Mouse (Mus musculus) midbrain, embryonic 16.5 days (tissue): ENCODE results near the gene Dnajb5. TPM values are rescaled to one million over a fixed set of nuclear protein-coding genes. Genes with fewer than 3 reads are reported as not detected.
"Not testable (repeated sequence)": the region's sequence is repeated elsewhere in the genome, so short reads cannot be mapped to it uniquely, and the experiment has no call there.

ENCODE experiments used
- ATAC-seq: fragments of 200-750 bp; cut with Nextera tagmentation; 2 replicates; pipeline ENCODE4 v1.8.0; 2017; ENCODE audit warnings: moderate TSS enrichment
- H3K27ac ChIP-seq: fragments of 300-500 bp; sonication (generic); 2 replicates; pipeline ENCODE4 v1.5.1; 2014; ENCODE audit warnings: mild to moderate bottlenecking, low read length, mixed read lengths
- H3K27me3 ChIP-seq: fragments of 300-500 bp; sonication (generic); 2 replicates; pipeline ENCODE4 v1.6.1; 2014; ENCODE audit warnings: low read depth, low read length, mixed read lengths; ENCODE audit not compliant: control insufficient read depth, insufficient read depth
- H3K36me3 ChIP-seq: fragments of 300-500 bp; sonication (generic); 2 replicates; pipeline ENCODE4 v1.6.1; 2014; ENCODE audit warnings: mild to moderate bottlenecking, low read length, moderate library complexity, mixed read lengths; ENCODE audit not compliant: control insufficient read depth, insufficient read depth
- H3K4me1 ChIP-seq: fragments of 300-500 bp; sonication (generic); 2 replicates; pipeline ENCODE4 v1.6.1; 2014; ENCODE audit warnings: mild to moderate bottlenecking, low read length, mixed read lengths; ENCODE audit not compliant: control insufficient read depth, insufficient read depth
- H3K4me2 ChIP-seq: fragments of 300-500 bp; sonication (generic); 2 replicates; pipeline ENCODE4 v1.6.1; 2014; ENCODE audit warnings: mild to moderate bottlenecking, low read length, mixed read lengths
- H3K4me3 ChIP-seq: fragments of 300-500 bp; sonication (generic); 2 replicates; pipeline ENCODE4 v1.5.1; 2014; ENCODE audit warnings: low read depth, mild to moderate bottlenecking, low read length, moderate library complexity, mixed read lengths
- H3K9ac ChIP-seq: fragments of 300-500 bp; sonication (generic); 2 replicates; pipeline ENCODE4 v1.6.1; 2014; ENCODE audit warnings: low read depth, low read length, mixed read lengths
- H3K9me3 ChIP-seq: fragments of 300-500 bp; sonication (generic); replicated peaks from 2 replicates; pipeline ENCODE4 v1.6.1; 2014; ENCODE audit warnings: mild to moderate bottlenecking, low read length, mixed read lengths; ENCODE audit not compliant: control insufficient read depth, poor library complexity, severe bottlenecking
- WGBS: fragments of 180-500 bp; shearing (Covaris S2); extraction: QIAGEN DNeasy Blood & Tissue Kit; methylation state at CpG from one replicate; pipeline ENCODE4 v1.1.7; 2014; 5-methylcytosine and 5-hydroxymethylcytosine counted together
- polyA plus RNA-seq: library from polyadenylated mRNA; unstranded; fragments of >200 nt; fragmentation: Nextera tagmentation; extraction: Ambion mirVana; gene quantifications from 2 replicates; pipeline ENCODE4 v1.2.1, GENCODE M21; 2015

Gene Dnajb5
- polyA plus RNA-seq, 1 experiment from 2014 or later, result 53.8 TPM

- peaks cover 4% of the 10 kb centered on the region; the same call in 1 of the 2 replicates for H3K4me1 ChIP-seq
- 91% methylated on average over 4 of the region's 4 CpGs for WGBS
- H3K4me2 ChIP-seq, result no peak within 1 kb of the TSS
- no peaks in the 10 kb centered on the region for H3K36me3 ChIP-seq
- no peak within 1 kb of the TSS for H3K9ac ChIP-seq
- no peak within 1 kb of the TSS for H3K27ac ChIP-seq
- no peak for ATAC-seq
- no peaks in the 10 kb centered on the region for H3K9me3 ChIP-seq
- H3K4me3 ChIP-seq, result no peak within 1 kb of the TSS
- H3K27me3 ChIP-seq, result no peaks in the 10 kb centered on the region
These were observed 19.7 kb downstream of the Dnajb5 start, which contains the start of gene 1700022I11Rik for GRCm38 (mm10) chr4:42969304-42969703. Gene 1700022I11Rik (plus strand): TSS chr4:42969604.

GRCm38 (mm10) chr4:42972952-42973351 is 23.3 kb downstream of the Dnajb5 start:
- Histone ChIP-seq H3K4me3 (no peak overlapping the region), H3K27ac (no peak overlapping the region), H3K9ac (no peak overlapping the region), H3K4me1 (no peaks in the 10 kb centered on the region), H3K27me3 (no peaks in the 10 kb centered on the region), H3K36me3 (no peaks in the 10 kb centered on the region), H3K4me2 (no peak overlapping the region), H3K9me3 (no peaks in the 10 kb centered on the region)
- no peak for ATAC-seq
- WGBS, result 78% methylated on average over 4 of the region's 4 CpGs

GRCm38 (mm10) chr4:42973868-42974267 is 24.3 kb downstream of the Dnajb5 start:
- ATAC-seq, result no peak
- WGBS, result 86% methylated on average over 5 of the region's 5 CpGs
- Histone ChIP-seq H3K27ac (no peak overlapping the region), H3K4me2 (no peak overlapping the region), H3K4me1 (no peaks in the 10 kb centered on the region), H3K9ac (no peak overlapping the region), H3K4me3 (no peak overlapping the region), H3K36me3 (peaks cover 5% of the 10 kb centered on the region), H3K27me3 (no peaks in the 10 kb centered on the region), H3K9me3 (no peaks in the 10 kb centered on the region)

- Histone ChIP-seq H3K9ac (no peak overlapping the region), H3K4me3 (no peak overlapping the region), H3K36me3 (peaks cover 19% of the 10 kb centered on the region), H3K4me2 (no peak overlapping the region), H3K4me1 (no peaks in the 10 kb centered on the region), H3K27ac (no peak overlapping the region), H3K27me3 (no peaks in the 10 kb centered on the region), H3K9me3 (no peaks in the 10 kb centered on the region)
- 90% methylated on average over 4 of the region's 4 CpGs for WGBS
- ATAC-seq, result no peak
These were observed 28.4 kb downstream of the Dnajb5 start for GRCm38 (mm10) chr4:42978062-42978461.

- not testable (repeated sequence) for H3K4me2 ChIP-seq, H3K9me3 ChIP-seq, H3K27ac ChIP-seq, H3K4me3 ChIP-seq, ATAC-seq, H3K9ac ChIP-seq, H3K27me3 ChIP-seq, H3K4me1 ChIP-seq
- peaks cover 39% of the 10 kb centered on the region for H3K36me3 ChIP-seq
- 92% methylated on average over 7 of the region's 8 CpGs for WGBS
These were observed 30.9 kb downstream of the Dnajb5 start for GRCm38 (mm10) chr4:42980467-42980866.

GRCm38 (mm10) chr4:42988296-42988695 is 38.7 kb downstream of the Dnajb5 start:
- ATAC-seq, result no peak
- Histone ChIP-seq H3K9me3 (no peaks in the 10 kb centered on the region), H3K4me1 (no peaks in the 10 kb centered on the region), H3K27ac (no peak overlapping the region), H3K4me3 (no peak overlapping the region), H3K9ac (no peak overlapping the region), H3K36me3 (peaks cover 69% of the 10 kb centered on the region), H3K4me2 (no peak overlapping the region), H3K27me3 (no peaks in the 10 kb centered on the region)
- WGBS, result 73% methylated on average over 1 of the region's 1 CpGs

- peaks cover 17% of the 10 kb centered on the region for H3K36me3 ChIP-seq
- H3K27me3 ChIP-seq, result no peaks in the 10 kb centered on the region
- peaks cover 30% of the 10 kb centered on the region for H3K4me1 ChIP-seq
- no peaks in the 10 kb centered on the region for H3K9me3 ChIP-seq
- no peak overlapping the region for H3K9ac ChIP-seq
- WGBS, result 58% methylated on average over 2 of the region's 2 CpGs
- no peak for ATAC-seq
- H3K4me2 ChIP-seq, result peak overlapping the region; percentile 71
- peak overlapping the region; percentile 98; the same call in 1 of the 2 replicates for H3K4me3 ChIP-seq
- H3K27ac ChIP-seq, result no peak overlapping the region
These were observed 48.4 kb downstream of the Dnajb5 start for GRCm38 (mm10) chr4:42998022-42998421.

- H3K4me1 ChIP-seq, result peaks cover 30% of the 10 kb centered on the region
- H3K27ac ChIP-seq, result peak overlapping the region; percentile 98
- ATAC-seq, result peak; percentile 80
- H3K4me2 ChIP-seq, result peak overlapping the region; percentile 71
- no peaks in the 10 kb centered on the region for H3K9me3 ChIP-seq
- no peaks in the 10 kb centered on the region for H3K27me3 ChIP-seq
- WGBS, result 0% methylated on average over 50 of the region's 51 CpGs
- H3K4me3 ChIP-seq, result peak overlapping the region; percentile 98
- peaks cover 8% of the 10 kb centered on the region for H3K36me3 ChIP-seq
- peak overlapping the region; percentile 94 for H3K9ac ChIP-seq
These were observed 50.0 kb downstream of the Dnajb5 start for GRCm38 (mm10) chr4:42999451-43000140.

- Histone ChIP-seq H3K4me2 (peak within 1 kb of the TSS; percentile 71), H3K9ac (peak within 1 kb of the TSS; percentile 94), H3K4me1 (peaks cover 30% of the 10 kb centered on the region), H3K27ac (peak within 1 kb of the TSS; percentile 98), H3K4me3 (peak within 1 kb of the TSS; percentile 98)
- peak; percentile 98 for ATAC-seq
- H3K9me3 ChIP-seq, H3K36me3 ChIP-seq, H3K27me3 ChIP-seq: not testable (repeated sequence)
- WGBS, result under 1% methylated on average over 46 of the region's 56 CpGs
These were observed 50.8 kb downstream of the Dnajb5 start, which contains the start of gene Vcp for GRCm38 (mm10) chr4:43000141-43000986. Gene Vcp (minus strand): TSS chr4:43000507.
